In genomic region chr15:8279320-8279779, GRCm38 (mm10) we compare ENCODE assay signal across 8 mouse cellular contexts.
DNase-seq lines count a peak whose midpoint lies in the region; ATAC-seq and TF ChIP-seq lines count a peak whose summit lies in the region.

No protein-coding gene starts in this region.

- H3K9me3 ChIP-seq in erythroblast, embryonic 14.5 days (ENCODE audit: control insufficient read depth, low read length), result peaks cover 5% of the 10 kb centered on the region
- H3K9me3 ChIP-seq in embryonic facial prominence, embryonic 11.5 days (replicated peaks; ENCODE audit: control insufficient read depth, low read length), result no peaks in the 10 kb centered on the region
- peaks cover 9% of the 10 kb centered on the region; the same call in 1 of the 2 replicates for H3K9me3 ChIP-seq in limb, embryonic 12.5 days
- no peaks in the 10 kb centered on the region for H3K9me3 ChIP-seq in midbrain, embryonic 11.5 days (ENCODE audit: control insufficient read depth, low read length)
- no peaks in the 10 kb centered on the region for H3K9me3 ChIP-seq in stomach, postnatal 0 days (ENCODE audit: control insufficient read depth, low read length)

- H3K4me1 ChIP-seq in erythroblast, embryonic 14.5 days (ENCODE audit: control insufficient read depth), result peaks cover 4% of the 10 kb centered on the region
- H3K4me1 ChIP-seq in embryonic facial prominence, embryonic 11.5 days (ENCODE audit: control insufficient read depth, insufficient read depth, low read length), result no peaks in the 10 kb centered on the region
- no peaks in the 10 kb centered on the region for H3K4me1 ChIP-seq in limb, embryonic 12.5 days (replicated peaks)
- H3K4me1 ChIP-seq in midbrain, embryonic 11.5 days (ENCODE audit: control insufficient read depth, insufficient read depth, low read length), result no peaks in the 10 kb centered on the region
- H3K4me1 ChIP-seq in stomach, postnatal 0 days (replicated peaks; ENCODE audit: control insufficient read depth, insufficient read depth), result no peaks in the 10 kb centered on the region

- DNase-seq in embryonic facial prominence, embryonic 11.5 days (ENCODE audit: low spot score), result peak; percentile 16
- DNase-seq in midbrain, embryonic 11.5 days (ENCODE audit: low spot score, missing footprints), result peak; percentile 83
- DNase-seq in stomach, postnatal 0 days (ENCODE audit: low spot score), result peak; percentile 24
- no peak for DNase-seq in urinary bladder, postnatal 36 days (ENCODE audit: low spot score in 2 of 2)

- no peak for ATAC-seq in erythroblast, adult 5-6 weeks (replicated peaks; ENCODE audit: low FRiP score, poor library complexity, severe bottlenecking)
- no peak for ATAC-seq in embryonic facial prominence, embryonic 11.5 days (replicated peaks; ENCODE audit: insufficient number of reproducible peaks, low FRiP score, low TSS enrichment, low read depth)
- ATAC-seq in hematopoietic stem cell, adult 5-6 weeks (replicated peaks in 1 of 2; ENCODE audit: insufficient read depth in 1 of 2, low FRiP score in 2 of 2, low TSS enrichment in 1 of 2, low read depth in 1 of 2, poor library complexity in 2 of 2, severe bottlenecking in 2 of 2), result peak; percentile 42 to 62
- ATAC-seq in limb, embryonic 12.5 days (ENCODE audit: insufficient number of reproducible peaks, insufficient read depth, low FRiP score, low TSS enrichment, low read depth), result no peak
- 0 out of 2 replicates have a peak, but pooled peaks have one; percentile 35 for ATAC-seq in midbrain, embryonic 11.5 days (ENCODE audit: low FRiP score)
- ATAC-seq in stomach, postnatal 0 days (ENCODE audit: low FRiP score, low TSS enrichment), result peak; percentile 63; the same call in 1 of the 2 replicates

- H3K27me3 ChIP-seq in erythroblast, embryonic 14.5 days (ENCODE audit: control insufficient read depth), result no peaks in the 10 kb centered on the region
- H3K27me3 ChIP-seq in embryonic facial prominence, embryonic 11.5 days (ENCODE audit: control insufficient read depth, insufficient read depth, low read length), result no peaks in the 10 kb centered on the region
- no peaks in the 10 kb centered on the region for H3K27me3 ChIP-seq in limb, embryonic 12.5 days
- no peaks in the 10 kb centered on the region for H3K27me3 ChIP-seq in midbrain, embryonic 11.5 days (ENCODE audit: control insufficient read depth, insufficient read depth, low read length)
- H3K27me3 ChIP-seq in stomach, postnatal 0 days (ENCODE audit: control insufficient read depth, insufficient read depth, low read length), result no peaks in the 10 kb centered on the region

- no peak for TF ChIP-seq CTCF in stomach, postnatal 0 days (IDR thresholded peaks at IDR 0.05; ENCODE audit: low read depth)

- H3K4me2 ChIP-seq in embryonic facial prominence, embryonic 11.5 days (ENCODE audit: low read depth, low read length), result peak overlapping the region; percentile 28
- peak overlapping the region; percentile 53 for H3K4me2 ChIP-seq in limb, embryonic 12.5 days
- peak overlapping the region; percentile 33 for H3K4me2 ChIP-seq in midbrain, embryonic 11.5 days
- peak overlapping the region; percentile 64 for H3K4me2 ChIP-seq in stomach, postnatal 0 days (replicated peaks; ENCODE audit: low read depth)

- peak overlapping the region; percentile 26; the same call in 1 of the 2 replicates for H3K9ac ChIP-seq in embryonic facial prominence, embryonic 11.5 days (replicated peaks; ENCODE audit: low read length)
- H3K9ac ChIP-seq in limb, embryonic 12.5 days (replicated peaks), result 0 out of 2 replicates have a peak overlapping the region, but pooled peaks have one; percentile 37
- no peak overlapping the region for H3K9ac ChIP-seq in midbrain, embryonic 11.5 days (ENCODE audit: low read length)
- H3K9ac ChIP-seq in stomach, postnatal 0 days (ENCODE audit: low read length), result peak overlapping the region; percentile 51; the same call in 1 of the 2 replicates

- TF ChIP-seq EP300 in stomach, postnatal 0 days (optimal IDR thresholded peaks at IDR 0.05), result no peak

- H3K4me3 ChIP-seq in erythroblast, embryonic 14.5 days (replicated peaks), result peak overlapping the region; percentile 47
- H3K4me3 ChIP-seq in embryonic facial prominence, embryonic 11.5 days (ENCODE audit: low read depth, low read length), result peak overlapping the region; percentile 25
- H3K4me3 ChIP-seq in limb, embryonic 12.5 days (replicated peaks), result peak overlapping the region; percentile 36
- H3K4me3 ChIP-seq in midbrain, embryonic 11.5 days (ENCODE audit: low read depth, low read length), result peak overlapping the region; percentile 18; the same call in 1 of the 2 replicates
- H3K4me3 ChIP-seq in stomach, postnatal 0 days (ENCODE audit: low read depth, low read length), result peak overlapping the region; percentile 49

- WGBS in embryonic facial prominence, embryonic 11.5 days, result 25% methylated on average over 16 of the region's 17 CpGs
- 54% methylated on average over 17 of the region's 17 CpGs for WGBS in limb, embryonic 12.5 days
- 39% methylated on average over 17 of the region's 17 CpGs for WGBS in midbrain, embryonic 11.5 days
- WGBS in stomach, postnatal 0 days, result 35% methylated on average over 16 of the region's 17 CpGs

- no peak overlapping the region for H3K27ac ChIP-seq in embryonic facial prominence, embryonic 11.5 days (replicated peaks; ENCODE audit: low read depth, low read length)
- no peak overlapping the region for H3K27ac ChIP-seq in limb, embryonic 12.5 days
- no peak overlapping the region for H3K27ac ChIP-seq in midbrain, embryonic 11.5 days (ENCODE audit: low read depth, low read length)
- H3K27ac ChIP-seq in stomach, postnatal 0 days (replicated peaks), result no peak overlapping the region

- no peaks in the 10 kb centered on the region for H3K36me3 ChIP-seq in erythroblast, embryonic 14.5 days (ENCODE audit: control insufficient read depth)
- no peaks in the 10 kb centered on the region for H3K36me3 ChIP-seq in embryonic facial prominence, embryonic 11.5 days (replicated peaks; ENCODE audit: control insufficient read depth, insufficient read depth, low read depth, low read length)
- H3K36me3 ChIP-seq in limb, embryonic 12.5 days, result peaks cover 8% of the 10 kb centered on the region; the same call in 1 of the 2 replicates
- no peaks in the 10 kb centered on the region for H3K36me3 ChIP-seq in midbrain, embryonic 11.5 days (ENCODE audit: control insufficient read depth, insufficient read depth, low read length)
- no peaks in the 10 kb centered on the region for H3K36me3 ChIP-seq in stomach, postnatal 0 days (ENCODE audit: control insufficient read depth, insufficient read depth, low read length)

Comparison
In these comparisons a context has a peak if more than half of its experiments do, and no peak if none do; other contexts are left out.
1. ATAC-seq: peak in hematopoietic stem cell, adult 5-6 weeks (2 of 2), midbrain, embryonic 11.5 days (single experiment) and stomach, postnatal 0 days (single experiment); none in erythroblast, adult 5-6 weeks (single experiment), embryonic facial prominence, embryonic 11.5 days (single experiment) and limb, embryonic 12.5 days (single experiment).
2. DNase-seq: peak in embryonic facial prominence, embryonic 11.5 days (single experiment), midbrain, embryonic 11.5 days (single experiment) and stomach, postnatal 0 days (single experiment); none in urinary bladder, postnatal 36 days (0 of 2).
3. Peak in every context shown above with its lines, with median percentiles within 50 percentile points of each other: H3K4me3 ChIP-seq and H3K4me2 ChIP-seq.